Mouse (Mus musculus) lung, postnatal 0 days (tissue): ENCODE results near the gene Gigyf2. TPM values are rescaled to one million over a fixed set of nuclear protein-coding genes. Genes with fewer than 3 reads are reported as not detected.

ENCODE experiments used
- ATAC-seq: fragments of 200-750 bp; cut with Nextera tagmentation; 2 replicates; pipeline ENCODE4 v1.8.0; 2017; ENCODE audit warnings: moderate library complexity
- DNase-seq: peaks from one replicate; pipeline ENCODE4 v3.0.0-alpha.2; 2016; ENCODE audit warnings: low spot score
- H3K27ac ChIP-seq: fragments of 300-500 bp; sonication (generic); 2 replicates; pipeline ENCODE4 v1.5.1; 2014; ENCODE audit warnings: antibody characterized with exemption, mild to moderate bottlenecking, low read length, mixed read lengths
- H3K27me3 ChIP-seq: fragments of 300-500 bp; sonication (generic); replicated peaks from 2 replicates; pipeline ENCODE4 v1.6.1; 2014; ENCODE audit warnings: low read length, mixed read lengths; ENCODE audit not compliant: insufficient read depth
- H3K36me3 ChIP-seq: fragments of 300-500 bp; sonication (generic); 2 replicates; pipeline ENCODE4 v1.6.1; 2014; ENCODE audit warnings: low read length, mixed read lengths; ENCODE audit not compliant: insufficient read depth
- H3K4me1 ChIP-seq: fragments of 300-500 bp; sonication (generic); 2 replicates; pipeline ENCODE4 v1.6.1; 2014; ENCODE audit warnings: antibody characterized with exemption, low read depth, low read length, mixed read lengths; ENCODE audit not compliant: insufficient read depth
- H3K4me2 ChIP-seq: fragments of 300-500 bp; sonication (generic); replicated peaks from 2 replicates; pipeline ENCODE4 v1.6.1; 2014; ENCODE audit warnings: low read depth, mild to moderate bottlenecking, low read length, moderate library complexity, mixed read lengths
- H3K4me3 ChIP-seq: fragments of 300-500 bp; sonication (generic); 2 replicates; pipeline ENCODE4 v1.5.1; 2014; ENCODE audit warnings: low read depth, low read length
- H3K9ac ChIP-seq: fragments of 300-500 bp; sonication (generic); replicated peaks from 2 replicates; pipeline ENCODE4 v1.6.1; 2014; ENCODE audit warnings: low read depth, mild to moderate bottlenecking
- H3K9me3 ChIP-seq: fragments of 300-500 bp; sonication (generic); 2 replicates; pipeline ENCODE4 v1.6.1; 2016; ENCODE audit warnings: low read length, mixed read lengths
- CTCF ChIP-seq: IDR thresholded peaks from 2 replicates; pipeline ENCODE4 v1.5.1; 2016; ENCODE audit warnings: antibody characterized with exemption, mild to moderate bottlenecking
- EP300 ChIP-seq: IDR thresholded peaks from 2 replicates; pipeline ENCODE4 v1.6.1; 2016; ENCODE audit warnings: antibody characterized with exemption, mild to moderate bottlenecking, control low read depth
- WGBS: fragments of 180-500 bp; shearing (Covaris S2); extraction: QIAGEN DNeasy Blood & Tissue Kit; methylation state at CpG from one replicate; pipeline ENCODE4 v1.1.7; 2014; 5-methylcytosine and 5-hydroxymethylcytosine counted together
- polyA plus RNA-seq: library from polyadenylated mRNA; unstranded; fragments of >200 nt; fragmentation: Nextera tagmentation; extraction: Ambion mirVana; gene quantifications from 2 replicates; pipeline ENCODE4 v1.2.1, GENCODE M21; 2015

The Gigyf2 gene
- polyA plus RNA-seq, 1 experiment from 2014 or later, result 29.6 TPM

DNA sequence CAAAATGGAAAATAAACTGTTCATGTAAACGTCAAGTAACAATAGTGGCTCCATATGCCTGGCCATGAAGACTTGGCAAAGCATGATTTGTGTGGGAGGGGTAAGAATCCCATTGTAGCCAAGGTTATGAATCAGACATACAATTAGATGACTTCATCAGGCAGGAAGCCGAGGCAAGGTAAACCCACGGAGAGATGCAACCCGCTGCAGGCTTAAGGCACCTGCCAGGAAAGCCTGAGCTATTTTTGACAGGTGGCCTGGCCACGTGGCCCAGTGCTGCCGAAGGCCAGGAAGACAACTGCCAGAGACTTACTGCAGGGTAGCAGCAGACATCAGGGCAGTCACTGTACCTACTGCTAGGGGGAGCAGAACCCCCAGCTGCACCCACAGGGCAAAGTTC is 159.6 kb downstream of the Gigyf2 start:
- DNase-seq (no peak), ATAC-seq (no peak)
- Histone ChIP-seq H3K4me3 (no peak overlapping the region), H3K9me3 (no peaks in the 10 kb centered on the region), H3K4me1 (no peaks in the 10 kb centered on the region), H3K27me3 (no peaks in the 10 kb centered on the region), H3K4me2 (no peak overlapping the region), H3K27ac (no peak overlapping the region), H3K9ac (no peak overlapping the region), H3K36me3 (no peaks in the 10 kb centered on the region)
- TF ChIP-seq EP300 (no peak), CTCF (no peak)
- 53% methylated on average over 6 of the region's 6 CpGs for WGBS

- Histone ChIP-seq H3K27me3 (no peaks in the 10 kb centered on the region), H3K4me2 (no peak overlapping the region), H3K4me1 (no peaks in the 10 kb centered on the region), H3K36me3 (no peaks in the 10 kb centered on the region), H3K9ac (no peak overlapping the region), H3K9me3 (no peaks in the 10 kb centered on the region), H3K27ac (no peak overlapping the region), H3K4me3 (no peak overlapping the region)
- no peak for ATAC-seq
- WGBS, result 59% methylated on average over 3 of the region's 3 CpGs
- TF ChIP-seq EP300 (no peak), CTCF (no peak)
- no peak for DNase-seq
Measured at GRCm38 (mm10) chr1:87492285-87492684, 165.5 kb downstream of the Gigyf2 start.

- 51% methylated on average over 4 of the region's 4 CpGs for WGBS
- H3K27ac ChIP-seq, result no peak overlapping the region
- no peak overlapping the region for H3K4me3 ChIP-seq
- DNase-seq, result no peak
- H3K4me2 ChIP-seq, result no peak overlapping the region
- H3K9me3 ChIP-seq, result no peaks in the 10 kb centered on the region
- H3K9ac ChIP-seq, result no peak overlapping the region
- no peak for TF ChIP-seq CTCF
- TF ChIP-seq EP300, result no peak
- no peaks in the 10 kb centered on the region for H3K36me3 ChIP-seq
- ATAC-seq, result no peak
- no peaks in the 10 kb centered on the region for H3K27me3 ChIP-seq
- no peaks in the 10 kb centered on the region for H3K4me1 ChIP-seq
Measured at GRCm38 (mm10) chr1:87493542-87493941, 166.7 kb downstream of the Gigyf2 start.

Other genes starting within 250 kb of the Gigyf2 start
- gene Alppl2, start 237.1 kb upstream of the Gigyf2 start, polyA plus RNA-seq, result 0.06 TPM in 1 of 2 replicates, not detected in the other
- gene Alpi, start 225.4 kb upstream of the Gigyf2 start, polyA plus RNA-seq, result not detected in 2 replicates
- not detected in 2 replicates for gene Akp3, start 202.0 kb upstream of the Gigyf2 start, polyA plus RNA-seq
- 0.17 and 0.39 TPM in 2 replicates for gene Ecel1, start 170.5 kb upstream of the Gigyf2 start, polyA plus RNA-seq
- not detected in 2 replicates for gene Prss56, start 143.7 kb upstream of the Gigyf2 start, polyA plus RNA-seq
- not detected in 2 replicates for gene Chrnd, start 136.4 kb upstream of the Gigyf2 start, polyA plus RNA-seq
- gene Chrng, start 122.3 kb upstream of the Gigyf2 start, polyA plus RNA-seq, result 0.04 TPM in 1 of 2 replicates, not detected in the other
- gene Eif4e2, start 113.1 kb upstream of the Gigyf2 start, polyA plus RNA-seq, result 110 and 118 TPM in 2 replicates
- gene Efhd1, start 62.6 kb upstream of the Gigyf2 start, polyA plus RNA-seq, result 0.24 and 0.69 TPM in 2 replicates
- gene Kcnj13, start 67.7 kb downstream of the Gigyf2 start, polyA plus RNA-seq, result 41.4 and 48.7 TPM in 2 replicates
- not detected in 2 replicates for gene Snorc, start 143.3 kb downstream of the Gigyf2 start, polyA plus RNA-seq
- 2.9 and 4.8 TPM in 2 replicates for gene Neu2, start 182.9 kb downstream of the Gigyf2 start, polyA plus RNA-seq
- 3.8 and 5.9 TPM in 2 replicates for gene Ngef, start 246.9 kb downstream of the Gigyf2 start, polyA plus RNA-seq